Mouse (Mus musculus) left cerebral cortex, adult 8-10 months (tissue): Measurements from ENCODE around the gene Pidd1. TPM values are rescaled to one million over a fixed set of nuclear protein-coding genes. Genes with fewer than 3 reads are reported as not detected.
A peak's percentile ranks its signal among the peaks of the same experiment; 100 is the strongest.

Experiments
- DNase-seq, 2 experiments: peaks; one replicate each; pipeline ENCODE4 v3.0.0; 2022; ENCODE audit warnings: low spot score in 2 of 2
- total RNA-seq, 4 experiments: library from RNA; stranded (reverse); gene quantifications; 2 replicates each; pipeline ENCODE4 v1.2.4; 2022

Pidd1 gene
- total RNA-seq, 4 experiments from 2014 or later = 0.88 to 2.5 (median 1.3) TPM

DNA sequence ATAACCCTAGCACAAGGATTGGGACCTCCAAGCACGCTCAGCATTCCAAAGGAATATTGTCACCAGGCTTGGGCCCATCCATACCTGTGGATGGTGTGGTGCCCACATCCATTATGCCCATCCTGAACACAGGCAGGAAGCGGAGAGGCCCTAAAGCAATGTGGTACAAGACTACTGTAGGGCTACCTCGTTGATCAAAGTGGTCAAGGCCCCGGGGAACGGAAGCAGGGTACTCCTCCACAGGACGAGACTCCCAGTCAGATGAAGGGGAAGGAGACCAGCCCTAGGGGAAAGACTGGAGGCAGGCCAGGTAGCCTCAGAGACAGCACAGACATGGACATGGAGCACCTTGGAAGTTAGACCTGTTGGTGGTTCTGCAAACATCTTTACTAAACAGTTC, 28.9 kb upstream of the Pidd1 start:
- DNase-seq = no peak

DNA sequence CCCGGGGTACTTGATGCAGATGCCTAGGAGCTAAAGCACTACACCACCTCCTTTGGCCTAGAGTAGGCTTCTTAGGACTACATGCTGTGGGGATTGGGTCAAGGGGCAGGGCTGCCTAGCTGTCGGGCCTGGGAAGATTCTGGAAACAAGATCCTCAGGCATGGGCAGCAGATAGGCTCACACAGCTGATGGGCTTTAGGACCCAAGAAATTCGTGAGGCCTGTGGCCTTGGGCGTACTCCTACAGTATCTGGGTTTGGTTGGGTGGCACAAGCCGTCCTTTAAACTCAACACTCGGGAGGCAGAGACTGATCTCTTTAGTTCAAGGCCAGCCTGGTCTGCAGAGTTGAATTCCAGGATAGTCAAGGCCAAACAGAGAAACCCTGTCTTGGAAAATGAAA, 28.4 kb upstream of the Pidd1 start:
- no peak for DNase-seq

DNA sequence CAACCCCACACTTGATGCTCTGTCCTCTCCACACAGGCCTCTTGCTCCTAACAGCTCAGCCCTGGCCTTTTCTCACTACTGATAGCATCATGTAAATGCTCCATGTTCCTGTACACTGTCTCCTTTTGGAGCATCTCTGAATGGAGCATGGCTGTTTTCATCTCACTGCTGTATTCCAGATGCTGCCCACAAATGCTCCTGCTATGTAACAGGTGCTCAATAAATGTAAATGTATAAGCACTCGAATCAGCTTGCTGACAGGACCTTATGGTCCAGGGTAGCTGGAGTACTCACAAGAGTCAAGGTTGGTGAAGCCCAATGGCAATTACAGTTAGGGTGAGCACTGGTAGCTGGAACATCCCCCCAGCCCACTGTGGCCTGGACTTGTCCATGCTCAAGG, 27.4 kb upstream of the Pidd1 start:
- DNase-seq = no peak

DNA sequence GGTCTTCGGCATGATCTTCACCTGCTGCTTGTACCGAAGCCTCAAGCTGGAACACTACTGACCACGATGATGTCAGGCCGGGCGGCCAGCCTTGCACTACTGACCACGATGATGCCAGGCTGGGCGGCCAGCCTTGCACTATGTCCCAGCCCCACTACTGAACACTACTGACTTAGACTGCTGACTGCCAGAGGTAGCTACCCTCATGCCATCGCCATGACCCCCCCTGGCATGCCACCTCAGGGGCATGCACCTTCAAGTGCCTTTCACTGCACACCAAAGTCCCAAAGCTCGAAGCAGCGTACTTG, 26.8 kb upstream of the Pidd1 start:
- no peak for DNase-seq

DNA sequence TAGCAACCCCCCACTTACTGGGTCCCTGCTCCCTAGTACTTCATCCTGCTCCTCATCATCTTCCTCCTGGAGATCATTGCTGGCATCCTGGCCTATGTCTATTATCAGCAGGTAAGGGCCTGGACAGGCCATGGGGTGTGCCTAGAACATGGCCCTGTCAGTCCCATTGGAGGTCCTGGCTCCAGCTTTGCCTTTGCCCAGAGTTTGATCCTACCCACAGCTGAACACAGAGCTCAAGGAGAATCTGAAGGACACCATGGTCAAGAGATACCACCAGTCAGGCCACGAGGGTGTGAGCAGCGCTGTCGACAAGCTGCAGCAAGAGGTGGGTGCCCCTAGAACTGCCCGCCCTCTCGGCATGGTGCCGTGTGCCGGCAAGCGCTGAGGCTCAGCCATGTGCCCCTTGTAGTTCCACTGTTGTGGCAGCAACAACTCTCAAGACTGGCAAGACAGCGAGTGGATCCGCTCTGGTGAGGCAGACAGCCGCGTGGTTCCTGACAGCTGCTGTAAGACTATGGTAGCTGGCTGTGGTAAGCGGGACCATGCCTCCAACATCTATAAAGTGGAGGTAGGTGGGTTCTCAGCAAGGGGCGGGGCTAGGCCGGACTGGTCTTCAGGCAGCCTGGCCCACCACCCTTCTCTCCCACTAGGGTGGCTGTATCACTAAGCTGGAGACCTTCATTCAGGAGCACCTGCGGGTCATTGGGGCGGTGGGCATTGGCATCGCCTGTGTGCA, 26.2 kb upstream of the Pidd1 start:
- DNase-seq = no peak

DNA sequence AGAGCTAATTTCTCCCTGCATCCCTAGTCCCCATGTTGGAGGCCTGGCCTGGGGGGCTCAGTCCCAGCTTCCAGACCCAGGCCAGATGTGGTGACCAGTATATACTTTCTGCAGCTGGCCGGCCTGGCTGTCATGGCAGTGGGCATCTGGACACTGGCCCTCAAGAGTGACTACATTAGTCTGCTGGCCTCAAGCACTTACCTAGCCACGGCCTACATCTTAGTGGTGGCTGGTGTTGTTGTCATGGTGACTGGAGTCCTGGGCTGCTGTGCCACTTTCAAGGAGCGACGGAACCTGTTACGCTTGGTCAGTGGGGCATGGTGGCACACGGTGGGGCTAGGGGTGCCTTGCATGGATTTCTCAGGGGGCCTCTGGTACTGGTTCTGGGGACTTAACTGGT, 25.5 kb upstream of the Pidd1 start:
- no peak for DNase-seq

DNA sequence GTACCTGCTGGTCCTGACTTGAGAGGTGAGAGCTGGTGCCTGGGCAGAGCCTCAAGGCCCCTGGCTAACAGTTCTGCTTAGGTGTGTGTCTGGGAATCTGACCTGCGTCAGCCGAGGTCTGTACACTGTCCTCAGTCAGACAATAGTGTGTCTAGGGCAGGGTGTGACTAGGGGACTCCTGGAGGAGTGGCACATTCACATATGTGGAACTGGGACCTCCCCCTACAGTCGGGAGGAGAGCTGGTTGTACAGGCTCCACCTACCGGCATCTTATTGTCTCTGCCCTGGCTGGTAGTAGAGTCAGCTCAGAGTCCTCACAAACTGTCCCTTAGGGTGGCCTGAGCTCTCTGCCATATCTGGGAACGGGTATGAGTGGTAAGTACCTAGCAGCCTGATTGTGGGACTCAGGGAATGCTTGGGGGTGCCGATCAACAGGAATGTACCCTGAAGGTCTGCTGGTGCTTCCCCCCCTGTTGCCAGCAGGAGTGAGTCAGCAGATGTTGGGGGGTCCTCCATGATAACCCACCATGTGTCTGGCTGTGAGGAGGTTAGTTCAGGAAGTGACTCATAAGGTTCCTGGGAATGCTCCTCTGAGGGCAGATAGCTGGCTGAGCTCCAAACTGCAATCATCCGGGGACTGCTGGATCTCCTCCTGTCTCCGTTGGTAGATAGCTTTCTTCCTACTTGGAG, 24.8 kb upstream of the Pidd1 start:
- no peak for DNase-seq

DNA sequence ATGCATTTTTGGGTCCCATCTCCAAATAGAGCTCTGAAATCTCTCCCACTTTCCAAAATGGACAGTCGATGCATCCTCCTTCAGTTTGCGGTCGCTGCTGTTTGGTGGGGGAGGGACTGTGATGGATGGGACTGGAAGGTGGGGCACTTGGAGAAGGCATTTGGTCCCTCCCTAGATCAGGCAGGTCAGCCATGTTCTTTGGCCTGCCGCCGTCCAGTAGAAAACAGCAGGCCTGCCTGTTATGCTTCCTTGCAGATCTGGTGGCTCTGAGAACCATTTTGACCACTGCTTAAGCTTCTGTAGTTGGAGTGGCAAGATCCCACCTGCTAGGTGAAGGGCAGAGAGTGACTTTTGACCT, 24.3 kb upstream of the Pidd1 start:
- DNase-seq = no peak

DNA sequence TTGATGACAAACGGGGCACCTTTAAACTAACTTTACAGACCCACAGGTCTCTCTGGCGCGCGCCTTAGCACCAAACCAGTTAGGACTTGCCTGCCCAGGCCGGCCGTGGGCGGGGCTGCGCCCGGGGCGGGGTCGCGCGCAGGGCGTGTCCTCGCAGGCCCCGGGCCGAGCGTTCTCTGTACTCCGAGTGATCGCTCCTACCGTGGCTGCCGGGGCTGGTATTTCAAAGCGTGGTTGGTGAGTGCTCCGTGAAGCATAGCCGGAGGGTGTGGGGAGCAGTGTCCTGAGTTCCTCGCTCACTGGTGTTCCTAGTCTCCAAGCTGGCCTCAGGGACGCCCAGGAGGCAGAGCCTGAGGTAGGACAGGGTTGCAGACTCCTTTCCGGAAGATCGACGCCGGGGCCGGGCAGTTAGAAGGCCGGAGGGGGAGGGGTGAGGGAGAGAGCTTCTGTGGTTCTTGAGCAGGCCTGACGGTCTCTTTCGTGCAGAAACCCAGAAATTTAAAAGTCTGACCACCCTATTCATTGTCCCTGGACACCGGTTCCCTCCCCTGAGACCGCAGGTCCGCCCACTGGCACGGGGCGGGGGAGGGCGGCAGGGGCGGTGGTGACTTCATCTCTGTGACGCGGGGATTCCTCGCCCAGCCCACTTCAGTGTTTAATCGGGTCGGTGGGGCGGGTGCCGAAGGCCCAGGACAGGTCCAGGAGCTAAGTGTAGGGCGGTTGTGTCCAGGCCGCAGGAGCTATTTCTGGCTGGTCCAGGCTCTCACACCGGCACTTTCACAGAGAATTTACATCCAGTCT, 23.6 kb upstream of the Pidd1 start, which contains the start of gene Cd151:
Gene Cd151, plus strand, starts transcription at position 163 of the 801 bp plus-strand sequence.
- peak; percentile 46 to 66 for DNase-seq

DNA sequence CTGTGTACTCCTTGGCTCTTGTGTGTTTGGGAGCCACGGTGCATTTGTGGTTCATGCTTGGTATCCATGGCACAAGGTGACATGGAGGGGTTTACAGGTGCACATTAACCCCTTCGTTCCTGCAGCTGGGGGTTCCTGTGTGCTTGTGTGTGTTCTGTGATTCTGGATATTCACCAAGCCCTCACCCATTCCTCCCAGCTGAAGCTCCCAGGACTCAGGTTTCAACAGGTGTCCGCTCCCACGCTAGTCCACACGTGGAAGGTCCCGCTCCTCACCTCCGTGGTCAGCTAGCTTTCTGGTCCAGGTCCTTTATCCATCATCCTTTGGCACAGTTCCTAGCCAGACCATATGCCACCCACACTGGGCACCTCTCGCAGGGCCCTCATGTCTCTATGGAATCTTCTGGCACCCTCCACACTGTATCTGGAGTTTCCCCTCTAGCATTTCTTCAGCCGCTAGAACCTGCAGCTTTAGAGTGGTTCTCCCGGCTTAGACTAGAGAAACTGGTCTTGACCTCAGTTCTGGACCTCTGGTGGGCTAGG, 22.9 kb upstream of the Pidd1 start:
- no peak for DNase-seq

DNA sequence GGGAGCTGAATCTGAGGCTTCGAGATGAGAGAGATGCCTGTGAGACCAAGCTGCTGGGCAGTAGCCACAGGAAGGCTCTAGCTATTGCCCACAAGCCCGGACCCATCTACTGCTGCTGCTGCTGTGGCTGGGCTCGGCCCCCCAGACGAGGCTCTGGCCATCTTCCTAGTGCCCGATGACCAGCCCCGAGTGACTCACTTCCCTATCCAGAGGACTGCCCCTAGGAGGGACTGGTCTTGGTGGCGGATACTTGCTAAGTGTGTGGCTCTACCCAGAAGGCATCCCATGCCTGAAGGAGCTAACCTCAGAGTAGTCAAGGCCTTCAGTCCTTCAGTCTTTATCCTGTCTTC, 22.2 kb upstream of the Pidd1 start:
- DNase-seq = no peak

DNA sequence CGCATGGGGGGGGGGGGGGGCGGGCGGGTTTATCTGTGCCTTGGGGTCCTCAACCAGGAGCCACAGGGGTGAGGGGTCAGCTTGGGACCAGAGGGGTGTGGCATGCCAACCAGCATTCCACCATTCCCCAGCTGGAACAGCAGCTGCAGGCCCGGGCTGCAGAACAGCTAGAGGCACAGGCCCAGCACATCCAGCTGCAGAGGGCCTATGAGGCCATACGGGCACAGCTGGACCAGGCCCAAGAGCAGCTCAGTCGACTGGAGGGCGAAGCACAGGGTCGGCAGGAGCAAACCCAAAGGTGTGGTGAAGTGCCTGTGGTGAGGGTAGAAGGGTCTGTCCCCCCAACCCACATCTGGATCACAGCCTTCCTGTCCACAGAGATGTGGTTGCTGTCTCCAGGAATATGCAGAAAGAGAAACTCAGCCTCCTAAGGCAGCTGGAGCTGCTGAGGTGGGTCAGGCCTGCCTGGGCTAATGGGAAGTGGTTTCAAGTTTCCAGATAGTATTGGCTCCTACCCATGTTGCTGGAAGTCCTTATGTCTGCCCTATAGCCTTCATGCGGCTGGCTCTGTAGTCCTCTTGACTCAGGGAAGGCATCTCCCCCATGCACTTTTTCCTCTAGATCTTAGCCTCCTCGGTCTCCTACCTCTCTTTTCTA, 21.7 kb upstream of the Pidd1 start:
- DNase-seq = no peak

DNA sequence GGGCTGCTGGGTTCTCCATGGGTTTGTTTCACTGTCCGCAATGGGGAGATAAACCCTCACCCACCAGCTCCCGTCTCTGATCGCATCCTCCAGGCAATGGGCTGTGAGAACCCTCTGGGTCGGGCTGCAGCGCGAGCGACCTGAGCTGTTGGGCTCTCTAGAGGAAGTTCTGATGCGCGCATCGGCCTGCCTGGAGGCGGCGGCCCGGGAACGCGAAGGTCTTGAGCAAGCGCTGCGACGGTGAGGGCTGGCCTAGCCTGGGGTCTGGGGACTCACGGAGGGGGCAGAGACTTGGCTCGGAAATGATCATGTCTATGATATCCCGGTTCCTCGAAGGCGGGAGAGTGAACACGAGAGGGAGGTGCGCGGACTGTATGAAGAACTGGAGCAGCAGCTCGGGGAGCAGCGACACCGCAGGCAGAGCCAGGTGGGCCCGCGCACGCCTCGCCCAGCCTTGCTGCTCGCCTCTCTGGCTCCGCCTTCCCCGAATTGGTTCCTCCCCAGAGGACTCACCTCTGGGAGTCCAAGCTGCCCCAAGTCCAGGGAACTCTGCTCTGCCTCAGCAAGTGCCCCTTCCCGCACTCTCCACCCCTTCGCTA, 20.9 kb upstream of the Pidd1 start:
- no peak for DNase-seq

DNA sequence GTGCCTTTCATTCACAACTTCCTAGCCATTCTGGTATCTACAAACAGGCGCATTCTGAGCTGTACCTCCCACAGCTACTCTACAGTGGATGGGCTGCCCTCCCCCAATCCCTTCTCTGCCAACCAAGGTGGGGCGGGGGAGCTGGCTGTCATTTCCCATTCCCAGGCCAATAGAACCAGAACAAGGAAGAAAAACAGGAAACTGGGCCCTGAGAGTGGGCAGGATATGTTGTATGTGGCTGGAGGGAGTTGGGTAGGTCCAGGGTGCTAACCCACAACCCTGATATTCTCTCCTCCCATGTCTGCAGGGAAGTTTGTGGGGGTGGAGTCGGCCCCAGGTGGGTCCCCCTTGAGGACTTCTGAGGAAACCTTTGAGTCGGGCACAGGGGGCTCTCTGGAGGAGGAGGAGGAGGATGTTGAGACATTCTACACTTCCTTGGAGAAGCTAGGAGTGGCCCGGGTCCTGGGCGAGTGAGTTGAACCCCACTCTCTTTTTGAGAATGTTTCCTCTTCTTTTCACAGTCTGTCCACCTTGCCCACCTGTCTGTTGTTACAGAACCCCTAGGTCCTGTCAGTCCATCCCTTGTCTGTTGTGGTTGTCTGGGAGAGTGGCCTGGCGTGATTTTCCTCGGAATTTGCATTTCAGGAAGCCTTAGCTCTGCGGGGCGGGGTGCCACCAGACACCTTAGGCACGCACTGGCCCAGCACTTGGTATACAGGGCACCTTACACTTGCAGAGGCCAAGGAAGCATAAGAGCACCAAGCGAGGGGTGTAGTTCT, 20.2 kb upstream of the Pidd1 start:
- DNase-seq = no peak

DNA sequence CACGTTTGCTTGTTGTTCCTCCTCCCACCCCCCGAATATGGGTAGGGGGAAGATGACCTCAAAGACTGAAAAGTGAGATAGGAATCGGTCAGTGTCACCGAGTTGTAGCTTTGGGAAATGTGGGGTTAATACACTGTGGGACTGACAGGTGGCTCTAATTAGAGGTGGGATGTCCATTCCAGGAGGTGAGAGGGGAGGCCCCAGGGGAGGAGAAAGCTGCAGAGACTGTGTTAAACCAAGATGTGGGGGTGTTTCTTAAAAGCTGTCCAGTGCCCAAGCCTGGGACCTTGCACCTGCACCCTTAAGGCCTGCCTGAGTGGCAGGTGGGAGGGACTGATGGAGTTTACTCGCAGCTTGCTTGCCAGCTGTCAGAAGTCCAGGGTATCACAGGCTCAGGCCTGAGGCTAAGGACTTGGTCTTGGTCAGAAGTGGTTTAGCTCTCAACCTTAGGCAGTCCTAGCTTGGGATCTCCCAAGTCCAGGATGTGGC, 18.6 kb upstream of the Pidd1 start:
- DNase-seq = no peak

DNA sequence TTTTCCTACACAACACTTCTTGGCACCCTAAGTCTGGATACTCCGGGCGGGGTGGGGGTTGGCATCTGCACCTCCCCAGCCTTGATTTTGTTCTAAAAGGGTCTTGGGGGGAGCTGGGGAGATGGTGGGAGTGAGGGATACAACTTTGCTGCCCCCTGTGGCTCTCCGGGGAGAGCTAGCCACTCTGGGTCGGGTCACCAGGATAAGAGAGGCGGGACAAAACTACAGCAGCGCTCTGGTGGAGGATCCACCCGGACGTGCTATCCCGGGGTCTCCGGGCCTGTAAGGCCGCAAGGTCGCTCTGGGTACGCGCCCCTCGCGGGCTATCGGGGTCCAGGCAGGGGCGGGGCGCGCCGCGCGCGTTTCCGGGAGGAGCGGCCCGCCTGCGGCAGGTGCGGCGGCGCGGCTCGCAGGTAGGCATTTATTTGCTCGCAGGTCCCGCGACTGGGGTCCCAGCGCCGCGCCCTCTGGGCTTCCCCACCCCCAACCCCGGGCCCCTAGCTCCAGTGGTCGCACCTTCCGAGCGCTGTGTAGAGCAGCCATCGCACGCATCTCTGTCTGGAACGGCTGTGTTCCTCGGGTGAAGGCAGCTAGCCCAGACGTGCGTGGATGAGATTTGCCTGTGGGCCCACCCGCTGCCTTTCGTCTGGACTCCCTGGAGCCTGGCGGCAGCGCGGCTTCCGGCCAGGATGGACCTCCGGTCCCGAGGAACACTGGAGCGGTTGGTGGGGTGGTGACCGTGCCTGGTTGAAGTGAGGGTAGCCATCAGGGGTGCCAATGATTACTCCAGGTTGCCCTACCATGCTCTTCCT, 17.9 kb upstream of the Pidd1 start:
- DNase-seq = no peak

DNA sequence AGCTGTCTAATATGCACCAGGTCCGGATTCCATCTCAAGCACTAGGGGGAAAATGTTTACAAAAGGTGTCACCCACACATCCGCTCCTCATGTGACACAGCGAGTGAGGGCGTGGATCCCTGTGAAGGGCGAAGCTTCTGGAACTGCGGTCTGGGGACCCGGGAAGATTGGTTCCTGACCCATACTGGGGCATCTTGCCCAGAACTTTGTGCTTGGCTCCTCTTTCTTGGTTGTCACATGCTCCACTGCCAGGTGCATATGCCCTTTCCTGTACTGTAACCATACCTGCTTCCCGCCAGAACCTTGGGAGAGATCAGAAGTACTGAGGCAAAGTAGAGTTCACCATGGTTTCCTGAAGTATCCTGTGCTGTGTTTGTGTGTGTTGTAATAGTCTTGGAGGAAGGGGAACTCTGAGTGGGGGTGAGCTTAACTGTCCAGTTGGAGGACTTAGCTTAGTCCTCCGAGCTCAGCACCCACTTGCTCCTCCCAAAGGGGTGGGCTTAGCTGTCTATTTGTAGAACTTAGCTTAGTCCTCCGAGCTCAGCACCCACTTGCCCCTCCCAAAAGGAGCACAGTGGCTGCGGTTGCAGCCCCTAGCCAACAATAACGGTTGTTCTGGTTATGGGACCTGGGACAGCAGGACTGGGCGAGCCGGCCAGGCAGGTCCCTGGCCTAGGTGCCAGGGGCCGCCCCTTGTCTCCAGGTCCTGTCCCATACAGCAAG, 16.7 kb upstream of the Pidd1 start, which contains the start of gene Cracr2b:
Gene Cracr2b, plus strand, starts transcription at position 704 of the 723 bp plus-strand sequence.
- no peak for DNase-seq

DNA sequence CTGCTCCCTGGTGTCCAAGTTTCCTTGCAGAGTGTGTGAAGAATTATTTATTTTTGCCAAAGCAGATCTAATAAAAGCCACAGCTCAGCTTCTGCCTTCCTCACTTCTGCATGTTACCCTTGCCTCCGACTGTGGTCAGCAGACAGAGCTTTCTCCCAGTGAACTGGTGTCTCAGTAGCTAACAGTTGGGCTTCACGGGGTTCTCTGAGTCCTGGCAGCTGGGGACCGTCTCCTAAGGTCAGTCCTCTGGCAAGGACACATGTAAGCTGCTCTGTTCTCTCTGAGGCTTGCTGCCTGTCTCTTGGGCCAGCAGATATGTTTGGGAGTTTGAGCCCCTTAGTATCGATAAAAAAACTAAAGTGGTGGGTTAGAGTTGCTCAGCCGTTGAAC, 16.2 kb upstream of the Pidd1 start:
- DNase-seq = no peak

DNA sequence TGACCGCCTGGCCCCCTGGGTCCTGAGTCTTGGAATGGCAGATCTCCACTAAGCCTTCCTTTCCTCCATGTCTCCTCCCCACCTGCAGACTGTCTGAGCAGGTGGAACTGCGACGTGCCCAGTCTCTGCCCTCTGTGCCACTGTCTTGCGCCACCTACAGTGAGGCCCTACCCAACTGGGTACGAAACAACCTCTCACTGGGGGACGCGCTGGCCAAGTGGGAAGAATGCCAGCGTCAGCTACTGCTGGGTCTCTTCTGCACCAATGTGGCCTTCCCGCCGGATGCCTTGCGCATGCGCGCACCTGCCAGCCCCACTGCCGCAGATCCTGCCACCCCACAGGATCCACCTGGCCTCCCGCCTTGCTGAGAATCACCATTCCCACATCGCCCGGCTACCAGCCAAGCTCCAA, 15.5 kb upstream of the Pidd1 start:
- no peak for DNase-seq
